Mouse (Mus musculus): ENCODE results near the gene Mtfr2.

- TF ChIP-seq MAFK (IDR thresholded peaks at IDR 0.05; ENCODE audit: insufficient read depth, low read depth, low read length) = no peak
- TF ChIP-seq HCFC1 (IDR thresholded peaks at IDR 0.05; ENCODE audit: borderline replicate concordance, insufficient read depth, low read length) = no peak
Measured at GRCm38 (mm10) chr10:20337872-20338271, 9.7 kb upstream of the Mtfr2 start.

All from ES-E14 (cell line).